Mouse (Mus musculus): Measurements from ENCODE around the gene Nprl2.

The Nprl2 gene

DNA sequence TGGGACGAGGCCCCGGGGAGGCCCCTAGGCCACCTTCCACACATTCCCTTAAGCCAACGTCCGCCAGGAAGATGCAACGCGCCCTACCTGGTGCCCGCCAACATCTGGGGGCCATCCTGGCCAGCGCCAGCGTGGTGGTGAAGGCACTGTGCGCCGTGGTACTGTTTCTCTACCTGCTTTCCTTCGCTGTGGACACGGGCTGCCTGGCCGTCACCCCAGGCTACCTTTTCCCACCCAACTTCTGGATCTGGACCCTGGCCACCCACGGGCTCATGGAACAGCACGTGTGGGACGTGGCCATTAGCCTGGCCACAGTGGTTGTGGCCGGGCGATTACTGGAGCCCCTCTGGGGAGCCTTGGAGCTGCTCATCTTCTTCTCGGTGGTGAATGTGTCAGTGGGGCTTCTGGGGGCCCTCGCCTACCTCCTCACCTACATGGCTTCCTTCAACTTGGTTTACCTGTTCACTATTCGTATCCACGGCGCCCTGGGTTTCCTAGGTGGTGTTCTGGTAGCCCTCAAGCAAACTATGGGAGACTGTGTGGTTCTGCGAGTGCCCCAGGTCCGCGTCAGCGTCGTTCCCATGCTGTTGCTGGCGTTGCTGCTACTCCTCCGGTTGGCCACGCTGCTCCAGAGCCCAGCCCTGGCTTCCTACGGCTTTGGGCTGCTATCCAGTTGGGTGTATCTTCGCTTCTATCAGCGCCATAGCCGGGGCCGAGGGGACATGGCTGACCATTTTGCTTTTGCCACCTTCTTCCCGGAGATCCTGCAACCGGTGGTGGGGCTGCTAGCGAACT is 7.4 kb upstream of the Nprl2 start:
- no peak for DNase-seq (ENCODE audit: low spot score)

DNA sequence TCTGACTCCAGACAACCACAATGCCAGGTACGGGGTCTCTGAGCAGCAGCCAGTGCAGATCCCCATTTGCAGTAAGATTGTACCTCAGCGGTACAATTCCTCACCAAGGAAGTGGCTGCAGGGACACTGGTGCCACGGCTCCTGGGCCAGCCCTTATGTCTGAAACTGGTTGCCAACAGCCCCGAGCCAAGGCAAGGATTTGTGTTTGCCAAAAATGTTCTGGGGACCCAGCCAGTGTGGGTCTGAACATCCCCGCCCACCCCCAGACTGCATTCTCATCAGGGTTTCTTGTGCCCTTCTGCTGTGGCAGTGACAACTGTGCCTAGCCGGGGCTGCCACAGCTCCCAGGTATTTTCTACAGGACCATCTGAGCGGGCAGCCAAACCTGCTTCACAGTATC is 3.8 kb upstream of the Nprl2 start:
- no peak for DNase-seq (ENCODE audit: low spot score)

DNA sequence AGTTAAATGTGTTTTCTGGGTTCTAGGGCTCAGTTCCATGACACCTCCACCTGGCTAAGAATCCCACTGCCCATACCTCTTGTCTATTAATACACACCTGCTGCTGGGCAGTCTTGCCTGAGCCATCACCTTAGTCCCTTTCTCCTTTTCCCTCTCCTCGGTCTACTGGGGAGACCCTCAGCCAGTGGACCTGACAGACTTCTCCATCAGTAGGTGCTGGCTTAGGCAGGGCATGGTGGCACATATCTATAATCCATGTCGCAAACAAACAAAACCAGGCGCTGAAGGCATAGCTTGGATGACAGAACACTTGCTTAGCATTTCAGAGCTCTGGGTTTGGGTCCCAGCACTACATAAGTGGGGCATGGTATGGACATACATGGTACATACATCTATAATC is 3.3 kb upstream of the Nprl2 start:
- no peak for DNase-seq (ENCODE audit: low spot score)

DNA sequence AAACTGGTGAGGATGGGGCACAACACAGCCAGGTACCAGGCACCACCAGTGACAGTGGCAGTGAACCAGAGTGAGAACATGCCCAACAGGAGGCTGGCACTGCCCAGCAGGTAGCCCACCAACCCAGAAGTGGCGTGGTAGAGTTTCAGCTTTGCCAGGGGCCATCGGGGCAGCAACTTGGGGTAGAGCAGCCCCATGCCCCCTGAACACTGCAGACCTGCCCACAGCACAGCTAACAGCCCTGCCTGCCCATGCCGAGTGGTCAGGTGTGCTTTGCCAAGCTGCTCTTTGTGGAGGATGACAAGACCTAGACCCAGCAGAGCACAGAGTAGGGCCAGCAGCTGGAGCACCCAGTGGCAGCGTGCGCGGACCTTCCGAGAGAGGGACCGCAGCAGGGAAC is 2.1 kb upstream of the Nprl2 start:
- no peak for DNase-seq (ENCODE audit: low spot score)

DNA sequence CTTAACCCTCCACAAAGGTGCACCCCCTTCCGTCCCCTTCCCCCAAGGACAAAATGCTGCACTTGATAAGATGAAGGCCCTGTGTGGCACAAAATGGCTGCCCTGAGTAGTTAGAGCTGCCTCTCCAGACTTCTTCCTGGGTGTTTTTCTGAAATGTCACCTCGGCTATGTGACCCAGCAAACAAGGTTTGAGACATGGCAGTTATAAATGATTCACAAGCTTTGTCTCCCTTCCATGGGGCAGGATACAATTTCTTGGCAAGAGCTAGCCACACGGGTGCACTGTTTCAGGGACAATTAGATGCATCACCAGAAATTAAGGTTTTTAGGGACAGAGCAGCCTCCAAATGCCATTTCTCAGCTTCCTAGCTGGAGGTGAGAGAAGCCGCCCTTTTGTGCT is 1.6 kb upstream of the Nprl2 start:
- no peak for DNase-seq (ENCODE audit: low spot score)

DNA sequence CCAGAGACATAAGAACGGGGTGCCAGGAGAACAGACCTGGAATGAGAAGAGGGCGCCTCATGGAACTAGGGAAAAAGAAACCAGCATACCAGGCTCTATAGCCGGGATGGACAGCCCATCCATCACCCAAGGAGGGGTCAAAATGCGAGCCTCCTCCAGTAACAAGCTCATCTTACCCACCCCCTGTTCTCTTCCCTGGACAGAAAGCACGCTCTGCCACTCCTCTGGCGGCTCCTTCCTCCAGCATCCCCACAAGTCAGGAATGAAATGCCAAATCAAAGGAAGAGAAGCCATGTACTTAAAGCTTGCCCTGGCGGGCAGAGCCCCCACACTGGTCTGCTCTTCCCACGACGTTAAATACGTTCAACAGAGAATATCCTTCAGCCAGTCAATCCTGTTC is 1.0 kb upstream of the Nprl2 start:
- no peak for DNase-seq (ENCODE audit: low spot score)

DNA sequence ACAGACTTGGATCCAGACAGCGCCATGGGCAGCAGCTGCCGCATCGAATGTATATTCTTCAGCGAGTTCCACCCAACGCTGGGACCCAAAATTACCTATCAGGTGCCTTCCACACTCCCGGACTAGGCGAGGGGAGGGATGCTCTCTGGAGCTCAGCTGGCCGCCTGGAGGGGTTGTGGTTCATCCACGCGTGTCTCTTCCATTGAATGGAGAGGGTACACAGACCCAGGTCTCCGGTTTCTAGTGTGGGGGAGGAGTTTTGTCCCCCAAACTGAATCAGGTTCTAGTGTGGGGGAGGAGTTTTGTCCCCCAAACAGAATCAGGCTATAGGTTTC is 293 bp downstream of the Nprl2 start:
- DNase-seq (ENCODE audit: low spot score), result no peak

DNA sequence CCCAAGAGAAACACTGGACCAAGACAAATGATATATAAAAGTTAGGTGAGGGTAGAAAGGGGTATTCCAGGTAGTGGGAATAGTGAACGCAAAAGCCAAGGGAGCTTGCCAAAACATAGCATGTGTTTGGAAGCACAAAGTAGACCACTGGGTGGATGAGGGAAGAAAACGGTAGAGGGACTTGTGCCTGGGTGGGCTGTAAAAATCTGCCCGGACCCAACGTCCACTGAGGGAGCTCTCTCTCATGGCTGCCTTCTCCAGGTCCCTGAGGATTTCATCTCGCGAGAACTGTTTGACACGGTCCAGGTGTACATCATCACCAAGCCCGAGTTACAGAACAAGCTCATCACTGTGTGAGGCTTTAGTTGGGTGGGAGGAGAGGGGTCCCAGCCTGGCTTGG is 695 bp downstream of the Nprl2 start:
- DNase-seq (ENCODE audit: low spot score), result no peak

DNA sequence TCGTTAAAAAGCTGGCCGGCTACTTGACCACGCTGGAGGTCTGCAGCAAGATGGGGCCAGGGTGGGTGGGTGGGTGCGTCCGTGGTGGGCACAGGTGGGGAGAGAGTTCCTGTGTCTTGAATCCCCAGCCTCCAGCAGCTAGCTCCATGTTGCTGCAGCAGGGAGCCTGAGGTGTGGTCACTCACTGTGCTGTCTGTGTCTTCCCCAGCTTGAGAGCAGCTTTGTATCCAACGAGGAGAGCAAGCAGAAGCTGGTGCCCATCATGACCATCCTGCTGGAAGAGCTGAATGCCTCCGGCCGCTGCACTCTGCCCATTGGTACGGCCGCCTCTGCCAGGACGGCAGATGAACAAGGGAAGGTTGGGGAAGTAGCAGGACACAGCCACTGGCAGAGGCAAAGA is 1.3 kb downstream of the Nprl2 start:
- no peak for DNase-seq (ENCODE audit: low spot score)

DNA sequence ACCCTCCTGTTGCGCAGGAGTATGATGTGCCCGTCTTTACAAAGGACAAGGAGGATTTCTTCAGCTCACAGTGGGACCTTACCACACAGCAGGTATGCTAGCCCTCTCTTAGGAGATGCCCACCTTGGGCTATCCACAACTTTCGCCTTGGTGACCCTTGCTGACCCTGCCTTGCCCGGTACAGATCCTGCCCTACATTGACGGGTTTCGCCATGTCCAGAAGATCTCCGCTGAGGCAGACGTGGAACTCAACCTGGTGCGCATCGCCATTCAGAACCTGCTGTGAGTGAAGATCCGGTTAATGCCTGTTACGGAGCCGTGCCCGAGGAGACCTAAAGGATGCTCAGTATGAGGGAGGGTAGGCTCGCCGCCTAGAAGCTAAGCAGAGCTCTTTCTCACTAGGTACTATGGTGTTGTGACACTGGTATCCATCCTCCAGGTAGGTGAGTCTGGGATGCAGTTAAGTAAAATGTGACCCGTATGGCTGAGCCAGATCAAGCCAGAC is 2.2 kb downstream of the Nprl2 start:
- no peak for DNase-seq (ENCODE audit: low spot score)

DNA sequence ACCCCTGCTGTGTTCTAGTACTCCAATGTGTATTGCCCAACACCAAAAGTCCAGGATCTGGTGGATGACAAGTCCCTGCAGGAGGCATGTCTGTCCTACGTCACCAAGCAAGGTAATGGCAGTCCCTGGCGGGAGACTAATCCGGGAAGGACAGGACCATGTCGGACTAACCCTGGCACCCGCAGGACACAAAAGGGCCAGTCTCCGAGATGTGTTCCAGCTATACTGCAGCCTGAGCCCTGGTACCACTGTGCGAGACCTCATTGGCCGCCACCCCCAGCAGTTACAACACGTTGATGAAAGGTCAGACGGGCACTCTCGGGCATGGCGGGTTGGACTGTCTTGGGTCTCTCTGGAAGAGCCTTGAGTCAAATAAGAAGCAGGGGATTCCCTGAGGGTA is 2.7 kb downstream of the Nprl2 start:
- no peak for DNase-seq (ENCODE audit: low spot score)

DNA sequence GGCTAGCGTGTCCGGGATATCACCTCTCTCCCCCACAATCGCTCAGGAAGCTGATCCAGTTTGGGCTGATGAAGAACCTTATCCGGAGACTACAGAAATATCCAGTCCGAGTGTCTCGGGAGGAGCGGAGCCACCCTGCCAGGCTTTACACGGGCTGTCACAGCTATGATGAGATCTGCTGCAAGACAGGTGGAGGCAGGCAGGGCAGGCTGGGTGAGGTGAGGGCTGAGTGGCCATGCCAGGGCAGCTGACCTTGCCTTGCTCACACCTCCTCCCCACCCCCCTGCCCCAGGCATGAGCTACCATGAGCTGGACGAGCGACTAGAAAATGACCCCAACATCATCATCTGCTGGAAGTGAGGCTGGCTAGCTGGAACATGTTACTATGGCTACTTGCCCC is 3.2 kb downstream of the Nprl2 start:
- DNase-seq (ENCODE audit: low spot score), result no peak

DNA sequence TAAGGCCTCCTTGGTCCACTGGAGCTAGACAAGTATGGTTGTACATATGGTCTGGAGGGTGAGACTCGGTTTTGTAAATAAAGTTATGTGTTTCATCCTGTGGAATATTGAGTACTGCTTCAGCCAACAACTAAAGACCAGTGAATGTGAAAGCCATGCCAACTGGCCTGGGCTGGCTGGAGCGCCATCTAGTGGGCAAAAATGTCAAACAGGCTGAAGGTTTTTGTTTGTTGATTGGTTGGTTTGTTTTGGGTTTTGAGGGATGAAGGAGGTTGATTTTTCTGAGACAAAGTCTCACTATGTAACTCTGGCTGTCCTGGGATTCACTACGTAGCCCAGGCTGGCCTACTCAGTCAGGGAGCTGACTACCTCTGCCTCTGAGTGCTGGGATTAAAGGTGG is 3.6 kb downstream of the Nprl2 start:
- DNase-seq (ENCODE audit: low spot score), result no peak

DNA sequence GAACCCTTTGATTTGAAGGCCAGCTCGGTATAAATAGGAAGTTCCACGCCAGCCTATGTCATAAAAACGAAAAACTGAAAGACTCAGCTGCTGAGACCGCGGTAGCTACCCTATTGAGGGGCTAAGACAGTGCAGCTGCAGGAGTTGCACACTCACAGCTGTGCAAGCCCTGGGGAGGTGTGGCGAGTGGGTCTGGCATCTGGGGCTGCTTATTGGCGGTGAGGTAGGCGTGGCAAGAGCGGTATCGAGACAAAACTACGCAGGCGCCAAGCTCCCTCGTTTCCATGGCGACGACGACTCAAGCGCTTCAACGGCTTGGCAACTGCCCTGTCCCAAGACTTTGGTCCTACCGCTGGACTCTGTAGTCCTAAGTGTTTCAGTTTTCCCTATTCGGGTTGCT is 5.0 kb downstream of the Nprl2 start, which contains the start of gene Zmynd10:
TSS of gene Zmynd10 (plus strand) at position 273 of the 400 bp plus-strand sequence.
- DNase-seq (ENCODE audit: low spot score), result no peak

DNA sequence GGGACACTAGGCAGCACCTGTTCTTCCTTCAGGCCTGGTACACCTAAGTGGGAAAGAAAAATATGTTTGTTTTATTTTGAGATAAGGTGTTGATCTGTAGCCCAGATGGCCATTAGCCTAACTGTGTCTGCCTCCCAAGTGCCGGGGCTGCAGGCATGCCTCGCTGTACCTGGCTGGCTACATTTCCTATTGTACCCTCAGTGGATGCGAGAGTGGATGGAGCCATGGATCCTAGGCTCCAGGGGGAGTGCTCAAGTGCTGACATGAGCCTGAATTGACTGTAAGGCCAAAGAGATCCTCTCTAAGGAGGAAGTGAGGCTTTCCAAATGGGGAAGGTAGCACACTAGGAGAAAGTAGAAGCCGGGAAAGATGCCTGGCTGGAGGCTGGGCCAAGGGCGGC is 5.9 kb downstream of the Nprl2 start:
- no peak for DNase-seq (ENCODE audit: low spot score)

DNA sequence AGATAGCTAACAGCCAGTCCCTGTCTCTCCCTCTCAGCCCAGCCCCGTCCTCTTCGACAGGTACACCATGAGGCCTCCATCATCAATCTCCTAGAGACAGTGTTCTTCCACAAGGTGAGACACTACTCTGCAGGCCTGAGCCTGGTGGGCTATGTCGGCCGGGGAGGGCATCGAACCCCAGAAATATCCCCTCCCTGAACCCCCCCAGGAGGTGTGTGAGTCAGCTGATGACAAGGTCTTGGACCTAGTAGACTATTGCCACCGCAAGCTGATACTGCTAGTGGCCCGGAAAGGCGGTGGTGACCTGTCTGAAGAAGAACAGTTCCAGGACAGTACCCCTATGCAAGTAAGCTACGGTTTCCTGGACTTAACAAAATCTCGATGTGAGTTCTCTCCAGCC is 6.8 kb downstream of the Nprl2 start:
- DNase-seq (ENCODE audit: low spot score), result no peak

DNA sequence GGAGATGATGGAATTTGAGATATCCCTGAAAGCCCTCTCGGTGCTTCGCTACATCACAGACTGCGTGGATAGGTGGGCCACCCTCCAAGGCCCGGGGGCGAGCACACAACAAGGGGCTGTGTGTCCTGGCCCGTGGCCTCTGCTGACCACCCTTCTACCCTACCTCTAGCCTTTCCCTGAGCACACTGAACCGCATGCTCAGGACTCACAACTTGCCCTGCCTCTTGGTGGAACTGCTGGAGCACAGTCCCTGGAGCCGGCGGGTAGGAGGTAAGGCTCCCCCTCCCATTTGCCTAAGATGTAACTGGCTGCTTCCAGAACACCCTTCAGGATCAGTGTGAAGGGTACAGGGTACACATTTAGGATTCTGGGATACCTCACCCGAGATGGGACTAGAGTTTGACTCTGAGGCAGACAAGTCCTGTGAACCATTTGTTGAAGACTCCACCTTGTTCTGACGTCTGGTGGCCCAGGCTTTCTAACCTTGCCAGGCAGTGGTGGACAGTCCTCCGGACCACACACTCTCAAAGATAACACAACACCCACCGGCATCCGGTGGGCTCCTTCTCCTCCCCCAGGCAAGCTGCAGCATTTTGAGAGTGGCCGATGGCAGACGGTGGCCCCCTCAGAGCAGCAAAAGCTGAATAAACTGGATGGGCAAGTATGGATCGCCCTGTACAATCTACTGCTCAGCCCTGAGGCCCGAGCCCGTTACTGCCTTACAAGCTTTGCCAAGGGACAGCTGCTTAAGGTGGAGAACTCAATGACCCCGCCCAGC is 7.5 kb downstream of the Nprl2 start:
- DNase-seq (ENCODE audit: low spot score), result no peak

DNA sequence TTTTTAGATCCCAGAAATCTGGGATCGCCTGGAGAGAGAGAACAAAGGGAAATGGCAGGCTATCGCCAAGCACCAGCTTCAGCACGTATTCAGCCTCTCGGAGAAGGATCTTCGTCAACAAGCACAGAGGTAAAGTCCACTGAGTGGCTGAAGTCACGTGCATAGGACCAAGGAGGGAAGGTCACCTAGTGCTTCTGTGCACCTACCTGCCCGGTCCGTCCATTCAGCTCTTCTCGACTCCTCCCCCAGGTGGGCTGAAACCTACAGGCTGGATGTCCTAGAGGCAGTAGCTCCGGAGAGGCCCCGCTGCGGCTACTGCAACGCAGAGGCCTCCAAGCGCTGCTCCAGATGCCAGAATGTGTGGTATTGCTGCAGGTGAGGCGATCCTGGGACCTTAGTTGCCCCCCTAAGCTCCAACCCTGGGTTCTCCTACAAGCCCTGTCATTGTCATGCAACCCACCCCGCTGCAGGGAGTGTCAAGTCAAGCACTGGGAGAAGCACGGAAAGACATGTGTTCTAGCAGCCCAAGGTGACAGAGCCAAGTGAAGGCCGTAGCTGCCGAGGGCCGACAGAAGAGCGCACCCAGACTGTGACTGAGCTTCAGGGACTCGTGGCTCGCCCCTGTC is 8.6 kb downstream of the Nprl2 start:
- DNase-seq (ENCODE audit: low spot score), result no peak

DNA sequence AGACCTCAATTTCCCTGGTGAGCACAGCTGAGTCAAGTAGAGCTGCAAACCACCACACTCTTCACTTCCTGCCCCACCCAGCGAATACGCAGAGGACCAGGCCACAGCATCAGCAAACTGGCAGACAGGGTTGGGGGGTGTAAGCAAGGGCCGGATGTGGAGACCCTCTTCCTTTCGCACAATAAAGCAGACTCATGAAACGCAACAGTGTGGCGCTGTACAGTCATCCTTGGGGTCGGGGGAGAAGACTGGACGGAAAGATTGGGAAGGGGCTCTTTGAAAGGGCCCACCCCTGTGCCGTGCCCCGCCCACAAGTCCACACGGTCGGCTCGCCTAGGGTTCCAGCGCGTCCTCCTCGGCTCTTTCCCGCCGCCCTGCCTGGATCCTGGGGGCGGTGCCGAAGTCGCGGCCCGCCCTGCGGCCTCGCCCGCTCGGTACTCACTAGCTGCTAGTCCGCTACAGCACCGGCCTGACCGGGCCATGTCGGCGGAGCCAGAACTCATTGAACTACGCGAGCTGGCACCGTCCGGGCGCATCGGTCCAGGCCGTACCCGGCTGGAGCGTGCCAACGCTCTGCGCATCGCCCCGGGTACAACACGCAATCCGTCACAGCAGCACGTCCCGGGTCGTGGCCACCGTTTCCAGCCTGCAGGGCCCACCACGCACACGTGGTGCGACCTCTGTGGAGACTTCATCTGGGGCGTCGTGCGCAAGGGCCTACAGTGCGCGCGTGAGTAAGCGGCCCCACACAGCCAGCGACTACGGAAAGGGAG is 9.3 kb downstream of the Nprl2 start, which contains the start of gene Rassf1:
TSS of gene Rassf1 (plus strand) at position 439 of the 773 bp plus-strand sequence.
- no peak for DNase-seq (ENCODE audit: low spot score)

DNA sequence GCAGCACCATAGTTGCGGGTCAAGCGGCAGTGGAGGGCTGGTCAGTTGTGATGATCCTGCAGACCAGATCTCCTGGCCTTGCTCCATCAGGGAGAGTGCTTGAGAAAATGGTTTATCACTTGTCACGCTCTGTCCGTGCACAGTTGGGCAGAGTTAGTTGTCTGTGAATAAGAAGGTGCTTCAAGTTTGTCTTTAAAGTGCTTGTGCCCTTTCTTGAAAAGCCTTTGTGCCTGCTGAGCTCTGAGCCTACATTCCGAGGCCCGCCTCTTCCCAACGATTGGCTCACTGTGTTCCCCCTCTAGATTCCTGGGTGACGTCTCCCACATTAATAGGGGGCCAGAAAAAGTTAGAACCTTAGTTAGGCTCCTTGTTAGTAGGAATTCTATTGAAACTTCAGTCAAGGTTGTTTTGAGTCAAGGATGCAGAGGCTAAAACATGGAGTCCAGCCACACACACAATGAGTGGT is 9.9 kb downstream of the Nprl2 start:
- no peak for DNase-seq (ENCODE audit: low spot score)

DNA sequence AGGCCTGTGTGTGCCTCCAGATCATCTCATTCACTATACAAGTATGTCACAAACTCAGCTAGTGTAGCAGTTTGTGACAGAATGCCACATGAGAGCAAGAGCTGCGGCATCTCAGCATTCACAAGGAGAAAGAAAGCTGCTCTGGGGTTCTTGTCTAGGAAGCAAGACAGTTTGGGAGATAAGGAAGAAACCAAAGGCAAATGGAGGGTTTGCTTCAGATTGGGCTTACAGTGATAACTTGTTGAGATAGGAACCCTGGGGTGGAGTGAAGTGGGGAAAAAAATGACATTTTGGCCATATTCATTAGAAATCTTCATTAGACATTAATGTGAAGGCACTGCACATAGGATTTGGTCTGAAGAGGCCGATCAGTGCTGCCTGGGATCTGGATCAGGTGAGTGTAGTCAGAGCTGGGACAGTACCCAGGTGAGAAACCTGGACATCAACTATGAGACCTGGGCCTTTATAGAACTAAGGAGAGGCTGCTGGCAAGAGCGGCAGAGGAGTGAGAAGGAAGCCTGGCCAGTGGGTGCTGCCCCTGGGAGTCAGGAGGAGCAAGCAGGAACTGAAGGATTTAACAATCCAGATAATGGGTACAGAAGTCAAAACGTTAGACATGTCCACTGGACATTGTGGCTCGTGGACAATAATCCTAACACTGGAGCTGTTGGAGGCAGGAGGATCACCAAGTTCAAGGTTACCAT is 10.8 kb downstream of the Nprl2 start:
- no peak for DNase-seq (ENCODE audit: low spot score)
